Mouse (Mus musculus) heart, postnatal 4 days (tissue): ENCODE data around the gene Tbcc. TPM values are rescaled to one million over a fixed set of nuclear protein-coding genes. Genes with fewer than 3 reads are reported as not detected.
"Not testable (repeated sequence)": the region's sequence is repeated elsewhere in the genome, so short reads cannot be mapped to it uniquely, and the experiment has no call there.

Experiments used
- DNase-seq: peaks from one replicate; pipeline ENCODE4 v3.0.0; 2021
- total RNA-seq, 2 experiments: library from RNA; stranded (reverse); gene quantifications; 2 replicates each; pipeline ENCODE4 v1.2.3; 2021

The Tbcc gene
- 10 to 100 TPM; 23.5 to 26.2 TPM for total RNA-seq

DNA sequence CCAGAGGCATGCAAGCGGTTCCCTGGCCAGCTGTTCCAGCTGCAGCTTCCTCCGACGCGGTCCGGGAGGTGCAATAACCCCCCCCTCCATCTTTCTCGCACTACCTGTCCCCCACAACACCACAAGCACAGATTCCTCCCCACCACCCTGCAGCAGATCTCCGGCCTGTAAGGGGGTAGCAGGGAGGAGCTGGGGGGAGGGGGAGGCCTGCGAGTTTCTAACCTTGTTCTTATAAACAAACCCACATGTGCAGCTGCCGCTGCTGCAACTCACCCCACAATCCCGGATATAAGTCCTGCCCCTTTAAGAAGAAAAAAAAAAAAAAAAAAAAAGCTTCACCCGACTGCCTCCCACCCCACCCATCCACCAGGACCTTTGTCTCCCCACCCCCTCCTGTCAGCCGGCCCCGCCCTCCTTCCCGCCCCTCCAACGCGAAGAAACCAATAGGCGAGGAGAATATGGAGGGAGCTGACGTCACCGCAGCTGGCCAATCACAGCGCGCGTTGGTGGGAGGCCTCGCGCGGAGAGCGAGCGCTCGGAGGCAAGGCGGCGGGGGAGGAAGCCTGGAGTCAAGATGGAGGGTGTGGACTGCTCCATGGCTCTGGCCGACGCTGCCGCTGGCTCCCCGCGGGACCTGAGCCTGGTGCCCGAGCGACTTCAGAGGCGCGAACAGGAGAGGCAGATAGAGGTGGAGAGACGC, at the start of gene Tbcc:
Gene Tbcc (plus strand): TSS at position 569 of the 700 bp plus-strand sequence.
- DNase-seq = peak; percentile 98

DNA sequence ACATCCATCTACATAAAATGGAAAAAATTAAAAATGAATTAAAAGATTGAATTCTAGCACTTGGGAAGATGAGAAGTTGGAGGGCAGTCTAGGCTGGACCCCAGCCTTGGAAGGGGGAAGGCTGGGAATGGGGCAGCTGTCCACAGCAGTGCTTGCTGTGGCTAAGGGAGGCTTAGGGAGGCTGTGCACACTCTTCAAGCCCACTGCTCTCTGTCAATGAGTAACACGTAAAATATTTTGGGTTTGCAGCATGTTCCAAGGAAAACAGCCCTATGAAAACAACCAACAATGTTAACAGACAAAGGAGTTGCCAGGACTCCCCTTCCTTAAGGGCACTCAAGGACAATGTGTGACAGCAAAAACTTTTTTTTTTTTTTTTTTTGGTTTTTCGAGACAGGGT, 47.5 kb upstream of the Tbcc start:
- DNase-seq = no peak

DNA sequence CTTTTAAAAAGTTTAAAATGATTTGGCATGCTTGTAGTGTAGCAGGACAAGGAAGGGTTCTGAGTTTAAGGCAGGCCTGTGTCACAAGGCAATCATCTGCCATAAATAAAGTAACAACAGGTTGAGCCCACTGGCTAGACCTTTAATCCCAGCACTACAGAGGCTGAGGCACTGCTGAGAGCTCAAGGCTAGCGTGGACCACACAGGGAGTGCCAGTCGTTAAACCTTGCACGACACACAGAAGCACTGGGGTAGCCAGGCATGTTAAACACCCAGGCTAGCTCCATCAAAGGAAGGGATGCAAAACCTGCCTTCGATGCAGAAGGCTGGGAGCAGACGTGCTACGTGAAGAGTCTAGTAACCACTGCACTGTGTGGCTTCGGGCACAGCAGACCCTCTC, 46.8 kb upstream of the Tbcc start:
- no peak for DNase-seq

DNA sequence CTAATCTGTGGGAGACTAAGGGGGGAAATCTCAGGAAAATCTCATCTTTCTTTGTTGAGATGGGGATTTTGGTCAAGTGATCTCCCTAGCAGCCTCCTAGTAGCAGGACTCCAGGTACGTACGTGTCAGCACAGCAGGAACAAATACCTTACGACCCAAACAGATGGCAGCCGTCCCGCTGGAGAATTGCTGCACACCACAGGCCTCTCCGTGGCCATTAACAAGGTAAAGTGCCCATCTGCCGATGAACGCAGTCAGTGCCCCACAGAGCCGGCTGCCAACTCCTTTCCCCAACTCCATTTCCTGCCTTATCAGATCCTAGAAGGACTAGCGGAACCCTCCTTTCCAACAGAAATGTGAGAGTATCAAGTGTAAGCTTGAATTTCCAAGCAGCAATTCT, 45.7 kb upstream of the Tbcc start:
- no peak for DNase-seq

DNA sequence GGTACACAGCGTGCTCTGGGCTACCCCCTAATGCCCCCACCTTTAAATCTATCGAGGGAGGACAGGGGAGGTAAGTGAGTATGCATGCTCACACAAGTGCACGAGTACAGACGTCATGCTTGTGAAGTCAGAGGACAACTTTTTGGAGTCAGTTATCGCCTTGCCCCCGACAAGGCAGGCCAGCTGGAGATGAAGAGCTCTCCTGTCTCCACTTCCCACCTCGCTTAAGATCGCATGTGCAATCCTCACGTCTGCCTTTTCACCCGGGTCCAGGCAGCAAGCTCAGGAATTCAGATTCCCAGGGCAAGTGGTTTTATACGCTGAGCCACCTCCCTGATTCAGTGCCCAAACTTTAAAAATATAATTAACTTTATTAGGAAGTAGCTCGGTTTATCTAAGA, 45.2 kb upstream of the Tbcc start:
- DNase-seq = no peak

DNA sequence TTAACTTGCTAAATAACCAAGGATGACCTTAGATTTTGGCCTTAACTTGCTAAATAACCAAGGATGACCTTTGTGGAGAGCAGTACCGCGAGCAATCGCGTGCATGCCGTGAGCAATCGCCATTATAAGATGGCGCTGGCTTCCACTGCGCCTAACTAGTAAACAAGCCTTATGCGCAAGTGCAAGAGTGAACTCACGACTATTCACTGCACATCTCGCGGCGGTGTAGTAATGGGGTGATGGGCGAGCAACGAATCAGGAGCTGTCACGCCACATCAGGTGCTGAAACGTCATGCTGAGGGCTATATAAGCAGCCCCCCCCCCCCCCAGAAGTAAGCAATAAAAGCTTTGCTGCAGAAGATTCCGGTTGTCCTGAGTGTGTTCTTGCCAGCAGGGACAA, 43.9 kb upstream of the Tbcc start:
- not testable (repeated sequence) for DNase-seq

DNA sequence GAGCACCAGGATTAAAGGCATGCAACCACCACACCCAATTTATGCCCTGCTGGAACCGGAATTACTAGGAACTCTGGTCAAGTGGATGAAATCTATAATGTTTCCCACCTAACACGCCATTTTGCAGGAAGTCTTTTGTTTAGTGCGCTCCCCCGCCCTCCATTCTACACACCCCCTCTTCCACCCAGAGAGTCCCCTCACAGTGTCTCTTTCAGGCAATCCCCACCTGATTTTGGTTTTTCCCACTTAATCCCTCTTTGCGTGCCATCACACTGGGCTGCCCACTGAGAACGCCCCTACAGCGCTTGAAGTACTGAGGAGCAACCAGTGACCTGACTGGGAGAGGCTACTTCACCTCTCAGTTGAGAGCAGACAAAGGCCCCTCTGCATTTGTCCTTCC, 43.3 kb upstream of the Tbcc start:
- no peak for DNase-seq

DNA sequence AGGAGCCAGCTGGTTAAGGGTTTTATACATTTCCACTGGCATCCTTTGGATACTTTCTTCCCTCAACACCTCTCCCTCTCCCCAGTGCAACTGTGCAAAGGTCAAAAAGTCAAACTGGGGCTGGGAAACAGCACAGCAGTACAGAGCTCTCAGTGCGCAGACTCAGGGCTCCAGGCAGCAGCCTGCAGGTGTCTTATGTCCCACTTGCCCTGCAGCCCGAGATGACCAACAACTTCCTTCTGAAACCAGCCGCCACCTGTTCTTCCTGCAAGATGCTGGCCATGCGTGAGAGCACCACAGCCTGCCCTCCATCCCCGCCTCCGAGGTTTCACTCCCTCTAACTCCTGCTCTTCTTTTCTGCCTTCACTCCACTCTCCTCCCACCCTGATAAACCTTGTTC, 37.8 kb upstream of the Tbcc start:
- no peak for DNase-seq

DNA sequence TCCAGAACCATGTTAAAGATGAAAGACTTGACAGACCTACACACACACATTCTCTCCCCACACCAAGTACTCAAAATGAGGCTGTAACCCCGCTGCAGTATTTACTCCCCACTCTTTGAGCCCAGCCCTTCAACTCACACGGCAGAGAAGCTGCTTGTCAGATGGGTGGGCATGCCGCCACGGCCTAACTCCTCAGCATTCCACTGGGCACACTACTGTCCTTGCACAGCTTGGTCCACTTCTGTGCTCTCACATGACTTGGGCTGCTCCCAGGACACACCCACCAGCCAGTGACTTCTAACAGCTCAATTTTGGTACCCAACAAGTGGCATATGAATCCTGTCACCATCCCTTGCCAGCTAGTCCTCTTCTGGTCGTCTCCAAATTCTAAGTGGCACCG, 37.2 kb upstream of the Tbcc start:
- peak; percentile 73 for DNase-seq

DNA sequence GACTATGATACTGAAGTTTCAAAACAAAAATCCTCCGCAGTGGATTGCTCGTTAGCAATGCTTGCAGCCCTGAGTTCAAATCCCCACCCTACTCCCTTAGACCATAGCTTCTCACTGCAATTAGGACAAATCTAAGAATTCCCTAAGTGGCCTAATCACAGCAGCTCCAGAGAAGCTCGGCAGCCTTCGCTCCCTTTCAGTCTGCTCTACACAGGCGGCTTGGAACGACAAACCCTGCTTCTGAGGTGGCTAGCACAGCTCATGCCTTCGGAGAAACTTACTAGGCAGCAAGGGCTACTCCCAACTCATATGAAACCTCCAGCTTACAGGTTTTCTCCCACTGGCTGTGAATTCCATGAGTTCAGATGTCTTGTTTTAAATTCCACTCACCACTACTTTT, 36.4 kb upstream of the Tbcc start:
- no peak for DNase-seq

DNA sequence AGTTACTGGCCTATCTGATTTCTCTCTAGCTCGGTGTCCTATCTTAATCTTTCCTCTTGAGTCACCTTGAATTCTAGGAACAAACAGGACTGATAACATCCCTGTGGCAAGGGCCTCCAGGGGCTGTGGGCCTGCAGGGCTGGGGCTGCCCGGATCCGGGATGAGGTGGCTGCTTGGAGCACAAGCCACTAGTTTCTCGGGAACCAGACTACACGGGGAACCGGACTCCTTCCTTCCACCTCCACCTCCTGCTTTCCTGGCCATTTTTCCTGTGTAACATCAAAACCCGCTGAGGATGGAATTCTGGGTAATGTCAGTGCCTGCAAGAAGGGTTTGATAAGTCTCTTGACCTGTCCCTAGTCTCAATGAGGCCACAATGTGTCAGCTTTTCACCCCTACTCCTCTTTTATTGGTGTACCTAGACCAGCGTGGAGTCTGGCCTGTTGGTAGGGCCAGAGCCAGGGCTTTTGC, 35.8 kb upstream of the Tbcc start:
- peak; percentile 42 for DNase-seq

DNA sequence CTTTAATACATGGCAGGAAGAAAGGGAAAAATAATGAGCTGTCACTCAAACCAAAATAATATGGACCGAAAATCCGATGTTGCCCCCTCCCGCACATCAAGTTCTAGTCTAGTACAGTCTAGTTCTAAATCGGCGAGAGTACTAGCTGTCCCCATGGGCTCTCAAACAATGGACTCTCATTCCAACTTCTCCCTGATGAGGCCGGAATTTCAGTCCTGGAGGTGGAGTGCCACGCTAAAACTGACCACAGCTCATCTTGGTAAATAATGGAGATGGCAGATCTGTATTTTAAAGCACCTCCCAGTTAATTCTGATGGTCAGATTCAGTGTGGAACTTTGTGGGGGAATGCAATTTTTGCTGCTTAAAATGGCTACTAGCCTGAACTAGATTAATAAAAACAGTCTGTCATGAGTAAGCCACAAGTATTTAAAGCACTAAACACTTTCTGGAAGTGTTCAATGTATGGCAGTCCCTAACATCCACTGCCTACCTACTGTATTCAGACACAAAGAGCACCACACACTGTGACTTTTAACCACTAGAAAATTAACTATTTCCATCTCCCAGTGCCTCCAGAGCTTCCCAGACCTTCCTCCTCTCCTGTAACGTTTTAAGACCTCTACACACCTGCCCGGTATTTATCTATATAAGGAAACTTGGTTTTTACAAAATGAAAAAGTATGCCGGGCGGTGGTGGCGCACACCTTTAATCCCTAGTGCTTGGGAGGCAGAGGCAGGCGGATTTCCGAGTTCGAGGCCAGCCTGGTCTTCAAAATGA, 35.0 kb upstream of the Tbcc start:
- DNase-seq = peak; percentile 35

DNA sequence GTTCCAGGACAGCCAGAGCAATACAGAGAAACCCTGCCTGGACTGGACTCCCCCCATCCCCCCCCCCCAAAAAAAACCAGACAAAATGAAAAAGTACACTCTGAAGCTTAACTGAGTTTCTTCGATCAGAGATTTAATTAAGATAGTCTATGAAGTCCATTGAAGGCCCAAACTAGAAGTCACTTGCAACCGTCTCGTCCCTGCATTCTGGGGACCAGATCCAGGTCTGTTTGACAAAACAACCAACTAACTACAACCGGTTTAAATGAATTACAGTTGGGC, 34.4 kb upstream of the Tbcc start:
- no peak for DNase-seq

DNA sequence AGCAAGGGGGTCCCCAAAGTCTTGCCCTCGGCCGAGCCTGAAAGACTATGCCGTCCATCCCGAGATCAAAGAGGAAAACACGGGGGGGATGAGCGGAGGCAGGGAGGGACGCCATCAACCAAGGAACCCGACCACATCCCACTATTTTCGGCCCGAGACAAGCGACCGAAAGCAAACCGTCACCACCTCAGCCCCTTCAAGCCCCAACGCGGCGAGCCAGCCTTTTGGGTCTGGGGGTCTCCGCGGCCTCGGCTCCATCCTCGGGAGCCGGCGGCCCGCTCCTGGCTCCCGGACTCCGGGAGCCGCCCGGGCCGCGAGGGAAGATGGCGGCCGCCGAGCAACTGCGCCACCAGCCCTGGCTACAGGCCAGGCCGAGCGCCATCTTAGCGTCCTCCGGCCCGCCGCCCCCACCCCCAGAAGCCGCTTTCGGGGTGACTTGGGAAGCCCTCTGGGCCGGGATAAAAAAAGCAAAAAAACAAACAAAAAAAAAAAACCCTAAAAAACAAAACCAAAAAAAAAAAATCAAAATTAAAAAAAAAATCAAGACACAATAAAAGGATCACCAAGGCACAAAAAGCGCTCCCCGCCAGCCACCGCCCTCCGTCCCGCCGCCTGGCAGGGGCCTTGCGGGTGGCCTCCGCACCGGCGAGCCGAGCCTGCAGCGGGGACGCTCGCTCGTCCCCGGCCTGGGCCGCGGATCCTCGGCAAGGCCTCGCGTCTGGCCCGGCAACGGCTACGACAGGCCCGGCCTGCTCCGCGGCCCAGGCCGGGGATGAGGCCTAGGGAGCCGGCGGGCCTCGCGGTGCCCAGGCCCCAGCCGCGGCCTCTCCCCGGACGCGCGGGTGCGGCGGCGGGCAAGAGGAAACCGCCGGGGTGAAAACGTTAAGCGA, 33.8 kb upstream of the Tbcc start:
- peak; percentile 89 for DNase-seq

DNA sequence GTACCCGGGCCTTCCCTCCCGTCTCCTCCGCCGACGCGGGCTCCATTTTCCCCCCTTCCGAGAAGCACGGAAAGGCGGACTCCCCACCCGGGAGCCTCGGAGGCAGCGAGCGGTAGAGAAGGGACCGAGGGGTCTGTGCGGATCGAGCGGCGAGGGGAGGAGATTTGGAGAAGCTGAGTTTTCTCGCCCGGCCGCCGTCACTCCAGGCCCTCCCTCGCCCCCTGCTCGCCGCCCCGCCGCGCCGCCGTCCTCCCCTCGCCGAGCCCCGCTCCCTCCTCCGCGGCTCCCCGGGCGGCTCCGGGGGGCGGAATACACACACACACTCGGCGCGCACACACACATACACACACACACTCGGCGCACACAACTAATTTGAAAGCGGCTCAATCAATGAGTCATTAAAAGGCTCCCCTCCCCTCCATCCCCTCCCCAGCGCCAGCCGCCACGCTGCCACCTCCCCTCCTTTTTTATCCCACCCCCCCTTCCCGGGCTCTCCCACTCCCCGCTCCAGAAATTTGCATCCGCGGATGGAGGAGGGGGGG, 33.1 kb upstream of the Tbcc start:
- DNase-seq = peak; percentile 87

DNA sequence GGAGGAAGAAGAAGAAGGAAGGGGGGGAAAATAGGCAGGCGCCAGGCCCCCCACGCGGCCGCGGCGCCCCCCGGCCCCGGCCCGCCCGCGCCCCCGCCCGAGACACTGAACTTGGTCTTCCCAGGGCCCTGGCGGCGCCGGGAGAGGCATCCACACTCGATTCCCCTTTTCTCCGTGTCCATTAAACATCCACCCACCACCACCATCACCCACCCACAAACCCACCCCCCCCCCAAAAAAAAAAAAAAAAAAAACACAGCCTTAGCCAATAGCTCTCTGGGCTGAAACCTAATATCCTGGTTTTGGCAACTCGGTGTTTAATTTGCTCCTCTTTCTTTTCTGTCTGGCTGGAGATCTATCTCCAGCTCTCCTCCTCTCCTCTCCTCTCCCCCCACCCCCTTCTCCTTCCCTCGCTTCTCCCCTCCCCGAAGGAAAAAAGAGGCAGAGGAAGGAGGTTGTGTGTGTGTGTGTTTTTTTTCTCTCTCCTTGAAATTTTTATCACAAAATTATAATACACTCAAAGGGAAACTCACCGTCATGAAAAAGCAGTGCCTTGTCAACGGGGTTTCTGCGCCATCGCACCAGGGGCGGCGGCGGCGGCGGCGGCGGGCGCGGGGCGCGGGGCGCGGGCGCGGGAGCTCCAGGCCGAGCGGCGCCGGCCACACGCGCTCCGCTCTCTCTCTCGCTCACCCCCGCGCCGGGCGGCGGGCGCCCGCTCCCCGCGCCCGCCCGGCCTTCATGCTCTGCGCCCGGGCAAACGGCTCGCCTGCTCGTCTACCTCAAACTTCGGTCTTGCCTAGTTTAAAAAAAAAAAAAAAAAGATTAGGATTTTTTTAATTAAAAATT, 32.4 kb upstream of the Tbcc start, which contains the start of gene Bicral:
Gene Bicral (minus strand): TSS at position 580 of the 846 bp plus-strand sequence.
- DNase-seq = peak; percentile 85

DNA sequence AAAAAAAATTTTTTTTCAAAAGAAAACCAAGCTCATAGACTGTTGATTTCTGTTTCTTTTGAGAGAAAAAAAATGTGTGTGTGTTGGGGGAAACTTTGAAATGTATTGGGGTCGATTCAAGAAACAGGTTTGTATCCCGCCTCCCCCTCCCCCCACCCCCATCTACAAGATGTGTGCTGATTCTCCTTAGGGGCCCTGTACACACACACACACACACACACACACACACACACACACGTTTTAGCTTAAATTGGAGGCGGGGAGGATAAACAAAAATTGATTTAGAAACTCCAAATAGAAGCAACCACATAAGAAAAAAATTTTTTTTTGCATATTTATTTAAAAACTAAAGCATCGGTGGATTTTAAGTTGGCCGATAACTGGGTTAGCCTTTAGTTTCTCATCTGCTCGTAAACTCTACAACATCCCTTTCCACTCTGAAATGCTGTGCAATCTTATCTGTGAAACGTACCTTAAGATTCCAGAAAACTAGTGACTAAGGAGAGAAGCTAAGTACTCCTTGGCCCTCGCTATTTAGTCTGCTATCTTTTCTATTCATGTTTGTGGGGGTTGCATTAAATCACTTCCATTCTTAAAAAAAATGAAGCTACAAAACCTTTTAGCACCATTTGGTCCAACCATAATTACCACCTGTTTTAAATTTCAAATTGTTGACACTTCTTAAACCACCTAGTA, 31.6 kb upstream of the Tbcc start:
- no peak for DNase-seq

DNA sequence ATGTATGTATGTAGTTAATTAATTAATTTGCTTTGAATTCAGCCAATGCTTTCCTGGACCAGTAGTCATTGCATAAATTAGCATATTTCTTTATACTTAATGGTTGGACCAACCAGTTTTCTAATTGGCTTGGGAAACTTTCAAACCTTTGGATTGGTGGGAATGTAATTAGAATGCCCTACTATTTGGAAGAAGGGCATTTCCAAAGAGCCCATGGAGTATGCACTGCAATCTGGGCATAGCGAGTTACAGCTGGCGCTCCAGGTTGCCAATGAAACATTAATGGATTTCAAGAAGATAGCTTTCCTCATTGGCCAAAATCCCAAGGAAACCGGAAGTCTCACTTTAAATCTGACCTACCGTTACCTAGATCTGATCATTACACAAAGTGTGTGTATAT, 30.4 kb upstream of the Tbcc start:
- DNase-seq = no peak

DNA sequence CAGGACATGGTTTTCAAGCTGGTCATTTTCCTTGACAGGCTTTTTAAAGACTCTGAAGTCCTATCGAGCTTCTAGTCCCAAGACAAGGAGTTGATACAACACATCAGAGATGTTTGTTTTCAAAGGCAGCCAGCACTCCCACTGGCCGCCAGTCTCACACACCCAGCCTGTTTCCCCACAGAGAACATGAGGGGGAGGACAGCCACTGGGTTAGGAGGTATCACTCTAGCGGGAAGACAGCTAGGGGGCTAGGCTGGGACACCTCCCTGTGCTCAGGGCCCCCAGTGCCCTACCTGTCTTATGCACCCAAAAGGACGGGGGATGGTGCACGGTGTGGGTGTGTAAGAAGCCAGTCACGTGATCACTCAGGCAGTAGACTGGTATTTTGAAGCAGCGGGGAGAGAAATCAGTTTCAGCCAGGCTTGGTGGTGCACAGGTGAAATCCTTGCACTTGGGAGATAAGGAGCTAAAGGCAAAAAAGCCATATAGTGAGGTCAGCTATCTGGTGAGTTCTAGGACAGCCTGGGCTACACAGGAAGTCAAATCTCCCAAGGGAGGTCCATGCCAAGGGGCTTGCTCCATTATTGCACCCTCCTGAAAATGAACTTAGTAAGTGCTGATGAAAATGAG, 25.8 kb upstream of the Tbcc start:
- DNase-seq = no peak

DNA sequence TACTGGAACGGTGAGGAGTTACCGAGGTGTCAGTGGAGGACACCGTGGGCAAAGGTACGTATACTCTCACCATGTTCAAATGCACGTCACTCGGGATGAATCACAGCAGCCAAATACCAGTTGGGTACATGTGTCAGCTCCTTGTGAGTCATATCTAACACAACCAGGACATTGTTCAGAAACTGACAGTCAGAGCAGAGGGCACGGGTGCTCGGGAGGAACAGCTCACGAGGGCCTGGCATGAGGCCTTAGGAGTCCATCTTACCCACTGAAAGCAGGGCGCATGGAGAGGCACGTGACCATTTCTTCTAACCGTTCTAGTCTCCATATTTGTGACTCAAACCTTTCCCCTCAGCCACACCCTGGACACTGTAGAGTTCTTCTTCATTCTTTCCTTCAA, 23.6 kb upstream of the Tbcc start:
- DNase-seq = no peak
